Mouse (Mus musculus) hindbrain, embryonic 16.5 days (tissue): ENCODE measurements around the gene Rasgrf1. TPM values are rescaled to one million over a fixed set of nuclear protein-coding genes. Genes with fewer than 3 reads are reported as not detected.

ENCODE experiments used
- ATAC-seq: fragments of 200-750 bp; cut with Nextera tagmentation; 2 replicates; pipeline ENCODE4 v1.8.0; 2017; ENCODE audit warnings: moderate TSS enrichment, moderate library complexity
- H3K27ac ChIP-seq: fragments of 300-500 bp; sonication (generic); 2 replicates; pipeline ENCODE4 v1.5.1; 2014; ENCODE audit warnings: low read depth, mild to moderate bottlenecking, control low read depth, low read length, moderate library complexity
- H3K27me3 ChIP-seq: fragments of 300-500 bp; sonication (generic); replicated peaks from 2 replicates; pipeline ENCODE4 v1.6.1; 2014; ENCODE audit warnings: low read length; ENCODE audit not compliant: control insufficient read depth, insufficient read depth
- H3K36me3 ChIP-seq: fragments of 300-500 bp; sonication (generic); 2 replicates; pipeline ENCODE4 v1.6.1; 2014; ENCODE audit warnings: mild to moderate bottlenecking, low read length, moderate library complexity, mixed read lengths; ENCODE audit not compliant: control insufficient read depth, insufficient read depth
- H3K4me1 ChIP-seq: fragments of 300-500 bp; sonication (generic); 2 replicates; pipeline ENCODE4 v1.6.1; 2014; ENCODE audit warnings: low read depth, low read length; ENCODE audit not compliant: control insufficient read depth, insufficient read depth
- H3K4me2 ChIP-seq: fragments of 300-500 bp; sonication (generic); 2 replicates; pipeline ENCODE4 v1.6.1; 2014; ENCODE audit warnings: mild to moderate bottlenecking, low read length, control low read depth, moderate library complexity
- H3K4me3 ChIP-seq: fragments of 300-500 bp; sonication (generic); 2 replicates; pipeline ENCODE4 v1.5.1; 2014; ENCODE audit warnings: mild to moderate bottlenecking, low read length, control low read depth, moderate library complexity
- H3K9ac ChIP-seq: fragments of 300-500 bp; sonication (generic); 2 replicates; pipeline ENCODE4 v1.6.1; 2014; ENCODE audit warnings: low read depth, mild to moderate bottlenecking, control low read depth, low read length, moderate library complexity
- H3K9me3 ChIP-seq: fragments of 300-500 bp; sonication (generic); 2 replicates; pipeline ENCODE4 v1.6.1; 2014; ENCODE audit warnings: mild to moderate bottlenecking, low read length, moderate library complexity; ENCODE audit not compliant: control insufficient read depth
- WGBS: fragments of 180-500 bp; shearing (Covaris S2); extraction: QIAGEN DNeasy Blood & Tissue Kit; methylation state at CpG from one replicate; pipeline ENCODE4 v1.1.7; 2014; 5-methylcytosine and 5-hydroxymethylcytosine counted together
- polyA plus RNA-seq: library from polyadenylated mRNA; unstranded; fragments of >200 nt; fragmentation: Nextera tagmentation; extraction: Ambion mirVana; gene quantifications from 2 replicates; pipeline ENCODE4 v1.2.1, GENCODE M21; 2015

Gene Rasgrf1
- polyA plus RNA-seq, 1 experiment from 2014 or later = 19.1 TPM

GRCm38 (mm10) chr9:89948602-89949001, 38.9 kb downstream of the Rasgrf1 start:
- ATAC-seq = no peak
- Histone ChIP-seq H3K36me3 (no peaks in the 10 kb centered on the region), H3K9me3 (no peaks in the 10 kb centered on the region), H3K4me2 (no peak overlapping the region), H3K27me3 (no peaks in the 10 kb centered on the region), H3K27ac (no peak overlapping the region), H3K4me1 (no peaks in the 10 kb centered on the region), H3K4me3 (no peak overlapping the region), H3K9ac (no peak overlapping the region)
- 63% methylated on average over 5 of the region's 5 CpGs for WGBS

- H3K27me3 ChIP-seq = no peaks in the 10 kb centered on the region
- no peaks in the 10 kb centered on the region for H3K4me1 ChIP-seq
- WGBS = 93% methylated on average over 22 of the region's 22 CpGs
- H3K9ac ChIP-seq = no peak overlapping the region
- ATAC-seq = no peak
- H3K27ac ChIP-seq = no peak overlapping the region
- no peaks in the 10 kb centered on the region for H3K9me3 ChIP-seq
- H3K4me3 ChIP-seq = no peak overlapping the region
- no peak overlapping the region for H3K4me2 ChIP-seq
- H3K36me3 ChIP-seq = no peaks in the 10 kb centered on the region
Measured at GRCm38 (mm10) chr9:89953596-89954215, 44.0 kb downstream of the Rasgrf1 start.

GRCm38 (mm10) chr9:89954860-89955479, 45.3 kb downstream of the Rasgrf1 start:
- no peak for ATAC-seq
- WGBS = 79% methylated on average over 8 of the region's 8 CpGs
- Histone ChIP-seq H3K9me3 (no peaks in the 10 kb centered on the region), H3K27ac (no peak overlapping the region), H3K4me1 (no peaks in the 10 kb centered on the region), H3K36me3 (no peaks in the 10 kb centered on the region), H3K27me3 (no peaks in the 10 kb centered on the region), H3K9ac (no peak overlapping the region), H3K4me2 (no peak overlapping the region), H3K4me3 (no peak overlapping the region)

- Histone ChIP-seq H3K4me2 (no peak overlapping the region), H3K4me1 (no peaks in the 10 kb centered on the region), H3K4me3 (no peak overlapping the region), H3K27me3 (no peaks in the 10 kb centered on the region), H3K36me3 (no peaks in the 10 kb centered on the region), H3K9ac (no peak overlapping the region), H3K27ac (no peak overlapping the region), H3K9me3 (no peaks in the 10 kb centered on the region)
- WGBS = 77% methylated on average over 2 of the region's 2 CpGs
- ATAC-seq = no peak
Measured at GRCm38 (mm10) chr9:89958959-89959358, 49.3 kb downstream of the Rasgrf1 start.

- H3K4me1 ChIP-seq = no peaks in the 10 kb centered on the region
- no peaks in the 10 kb centered on the region for H3K27me3 ChIP-seq
- ATAC-seq = no peak
- no peak overlapping the region for H3K27ac ChIP-seq
- H3K4me3 ChIP-seq = no peak overlapping the region
- WGBS = 85% methylated on average over 4 of the region's 4 CpGs
- no peak overlapping the region for H3K9ac ChIP-seq
- H3K36me3 ChIP-seq = no peaks in the 10 kb centered on the region
- no peak overlapping the region for H3K4me2 ChIP-seq
- H3K9me3 ChIP-seq = no peaks in the 10 kb centered on the region
Measured at GRCm38 (mm10) chr9:89964091-89964490, 54.4 kb downstream of the Rasgrf1 start.

- Histone ChIP-seq H3K36me3 (no peaks in the 10 kb centered on the region), H3K27ac (no peak overlapping the region), H3K4me1 (no peaks in the 10 kb centered on the region), H3K9me3 (no peaks in the 10 kb centered on the region), H3K9ac (no peak overlapping the region), H3K4me3 (no peak overlapping the region), H3K27me3 (no peaks in the 10 kb centered on the region), H3K4me2 (no peak overlapping the region)
- ATAC-seq = no peak
- whole genome bisulfite sequencing = 89% methylated on average over 4 of the region's 4 CpGs
Measured at GRCm38 (mm10) chr9:89967716-89968115, 58.0 kb downstream of the Rasgrf1 start.

GRCm38 (mm10) chr9:89968836-89969450, 59.2 kb downstream of the Rasgrf1 start:
- Histone ChIP-seq H3K4me2 (no peak overlapping the region), H3K36me3 (no peaks in the 10 kb centered on the region), H3K4me3 (no peak overlapping the region), H3K4me1 (no peaks in the 10 kb centered on the region), H3K27me3 (no peaks in the 10 kb centered on the region), H3K9ac (no peak overlapping the region), H3K9me3 (no peaks in the 10 kb centered on the region), H3K27ac (no peak overlapping the region)
- no peak for ATAC-seq
- WGBS = 84% methylated on average over 6 of the region's 6 CpGs

- Histone ChIP-seq H3K9me3 (no peaks in the 10 kb centered on the region), H3K4me2 (no peak overlapping the region), H3K36me3 (no peaks in the 10 kb centered on the region), H3K9ac (no peak overlapping the region), H3K27ac (no peak overlapping the region), H3K27me3 (no peaks in the 10 kb centered on the region), H3K4me1 (no peaks in the 10 kb centered on the region; the same call in 1 of the 2 replicates), H3K4me3 (no peak overlapping the region)
- ATAC-seq = no peak
- WGBS = 92% methylated on average over 10 of the region's 10 CpGs
Measured at GRCm38 (mm10) chr9:89970271-89970670, 60.6 kb downstream of the Rasgrf1 start.

GRCm38 (mm10) chr9:89970886-89971486, 61.3 kb downstream of the Rasgrf1 start:
- WGBS = 85% methylated on average over 11 of the region's 11 CpGs
- H3K4me3 ChIP-seq = no peak overlapping the region

More at GRCm38 (mm10) chr9:89970886-89971486, 61.3 kb downstream of the Rasgrf1 start:
- H3K4me2 ChIP-seq = no peak overlapping the region
- no peak overlapping the region for H3K9ac ChIP-seq
- no peaks in the 10 kb centered on the region; the same call in 1 of the 2 replicates for H3K4me1 ChIP-seq
- no peak overlapping the region for H3K27ac ChIP-seq
- no peaks in the 10 kb centered on the region for H3K27me3 ChIP-seq
- H3K9me3 ChIP-seq = no peaks in the 10 kb centered on the region
- H3K36me3 ChIP-seq = no peaks in the 10 kb centered on the region
- ATAC-seq = no peak
